10 mouse cellular contexts compared by ENCODE assay signal in genomic region chr3:137783937-137784911, GRCm38 (mm10).
A peak's percentile ranks its signal among the peaks of the same experiment; 100 is the strongest.
DNase-seq lines count a peak whose midpoint lies in the region; ATAC-seq and TF ChIP-seq lines count a peak whose summit lies in the region.
"Had no signal": no experiment of that assay in that cellular context is flagged by ENCODE, and none has a peak within 500 bp of the region (broad histone marks: within the 10 kb centered on the region; RNA-seq: fewer than 3 reads in every experiment).

No protein-coding gene starts in this region.

- H3K4me1 ChIP-seq in hindbrain, embryonic 11.5 days (replicated peaks; ENCODE audit: control insufficient read depth, insufficient read depth, low read length), result peaks cover 4% of the 10 kb centered on the region; the same call in 1 of the 2 replicates
- H3K4me1 ChIP-seq in kidney, embryonic 14.5 days (ENCODE audit: control insufficient read depth, insufficient read depth, low read length), result peaks cover 6% of the 10 kb centered on the region; the same call in 1 of the 2 replicates

- peak; percentile 19 for DNase-seq in layer of hippocampus, adult 11-12 months (ENCODE audit: low spot score)
- DNase-seq in layer of hippocampus, postnatal 10 days (ENCODE audit: low spot score in 2 of 2), result no peak
- peak; percentile 90 for DNase-seq in brain, embryonic 14.5 days (ENCODE audit: low read depth)
- DNase-seq in hindbrain, embryonic 11.5 days (ENCODE audit: low spot score), result peak; percentile 50
- DNase-seq in naive thymus-derived CD4-positive, alpha-beta T cell, adult 2 months (ENCODE audit: low read depth), result peak; percentile 10
- no peak for DNase-seq in adrenal gland, adult 8-10 months
- no peak for DNase-seq in left cerebral cortex, postnatal 14 days (ENCODE audit: low spot score in 2 of 2)
- DNase-seq: kidney, postnatal 14 days; lung, postnatal 36 days had no signal

- H3K36me3 ChIP-seq in hindbrain, embryonic 11.5 days (ENCODE audit: control insufficient read depth, insufficient read depth, low read length), result no peaks in the 10 kb centered on the region
- H3K36me3 ChIP-seq in kidney, embryonic 14.5 days (ENCODE audit: control insufficient read depth, insufficient read depth, low read length), result no peaks in the 10 kb centered on the region

- no peak for TF ChIP-seq CTCF in brain, embryonic 14.5 days (IDR thresholded peaks at IDR 0.05; ENCODE audit: borderline replicate concordance, extremely low read depth, insufficient read depth, insufficient read length)

- no peaks in the 10 kb centered on the region for H3K27me3 ChIP-seq in hindbrain, embryonic 11.5 days (ENCODE audit: control insufficient read depth, insufficient read depth, low read length)
- H3K27me3 ChIP-seq in kidney, embryonic 14.5 days (ENCODE audit: control insufficient read depth, insufficient read depth, low read length), result peaks cover 7% of the 10 kb centered on the region

- no peak for TF ChIP-seq POLR2A in brain, embryonic 14.5 days (IDR thresholded peaks at IDR 0.05; ENCODE audit: borderline replicate concordance, extremely low read depth, insufficient read depth, insufficient read length, poor library complexity, severe bottlenecking)

- no peak overlapping the region for H3K4me3 ChIP-seq in hindbrain, embryonic 11.5 days (ENCODE audit: low read depth, low read length)
- no peak overlapping the region for H3K4me3 ChIP-seq in kidney, embryonic 14.5 days (ENCODE audit: low read length)

- no peaks in the 10 kb centered on the region for H3K9me3 ChIP-seq in hindbrain, embryonic 11.5 days (ENCODE audit: control insufficient read depth, low read length)
- no peaks in the 10 kb centered on the region for H3K9me3 ChIP-seq in kidney, embryonic 14.5 days (ENCODE audit: control insufficient read depth, low read length)

- 27% methylated on average over 7 of the region's 7 CpGs for WGBS in hindbrain, embryonic 11.5 days
- 53% methylated on average over 7 of the region's 7 CpGs for WGBS in kidney, embryonic 14.5 days

- H3K27ac ChIP-seq in hindbrain, embryonic 11.5 days (ENCODE audit: low read depth, low read length), result peak overlapping the region; percentile 56
- H3K27ac ChIP-seq in kidney, embryonic 14.5 days (ENCODE audit: low read depth, low read length), result no peak overlapping the region

- no peak overlapping the region for H3K9ac ChIP-seq in hindbrain, embryonic 11.5 days (ENCODE audit: low read depth, low read length)
- H3K9ac ChIP-seq in kidney, embryonic 14.5 days (ENCODE audit: low read depth, low read length), result no peak overlapping the region

- no peak overlapping the region for H3K4me2 ChIP-seq in hindbrain, embryonic 11.5 days (replicated peaks; ENCODE audit: low read depth, low read length)
- no peak overlapping the region for H3K4me2 ChIP-seq in kidney, embryonic 14.5 days (replicated peaks; ENCODE audit: low read depth, low read length)

- ATAC-seq in hindbrain, embryonic 11.5 days (ENCODE audit: low FRiP score), result peak; percentile 83
- no peak for ATAC-seq in kidney, embryonic 14.5 days (ENCODE audit: low FRiP score, low TSS enrichment)

- intact Hi-C loops in left cerebral cortex, postnatal 14 days (cut with DNase I), result loop anchor here (5.0 kb wide), 1 partner anchor 78 kb away; the partner anchor contains the start of gene H2afz

Comparison
In these comparisons a context has a peak if more than half of its experiments do, and no peak if none do; other contexts are left out.
1. DNase-seq: peak in layer of hippocampus, adult 11-12 months (single experiment), brain, embryonic 14.5 days (single experiment), hindbrain, embryonic 11.5 days (single experiment) and naive thymus-derived CD4-positive, alpha-beta T cell, adult 2 months (single experiment); none in layer of hippocampus, postnatal 10 days (0 of 2), adrenal gland, adult 8-10 months (single experiment) and left cerebral cortex, postnatal 14 days (0 of 2).